Mouse (Mus musculus) urinary bladder, postnatal 14 days (tissue): Measurements from ENCODE around the gene Clcn7.
A peak's percentile ranks its signal among the peaks of the same experiment; 100 is the strongest.

Source experiments
- DNase-seq: peaks from one replicate; pipeline ENCODE4 v3.0.0; 2021; ENCODE audit warnings: low spot score

Clcn7 gene

DNA sequence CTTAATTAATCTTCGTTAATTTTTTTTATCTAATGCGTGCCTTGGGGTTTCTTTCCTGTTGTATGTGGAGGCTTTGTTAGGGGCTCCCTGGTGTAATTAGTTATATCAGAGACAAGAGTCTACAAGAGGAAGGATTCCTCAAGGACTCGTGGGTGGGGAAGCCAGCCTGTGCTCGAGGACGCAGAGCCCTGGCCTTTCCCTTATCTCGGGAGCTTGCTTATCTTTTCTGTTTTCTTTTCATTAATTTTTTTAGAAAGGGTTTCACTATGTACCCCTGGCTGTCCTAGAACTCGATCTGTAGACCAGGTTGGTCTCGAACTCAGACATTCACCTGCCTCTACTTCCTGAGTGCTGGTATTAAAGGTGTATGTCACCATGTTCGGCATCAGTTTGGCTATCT is 5.5 kb upstream of the Clcn7 start:
- no peak for DNase-seq

DNA sequence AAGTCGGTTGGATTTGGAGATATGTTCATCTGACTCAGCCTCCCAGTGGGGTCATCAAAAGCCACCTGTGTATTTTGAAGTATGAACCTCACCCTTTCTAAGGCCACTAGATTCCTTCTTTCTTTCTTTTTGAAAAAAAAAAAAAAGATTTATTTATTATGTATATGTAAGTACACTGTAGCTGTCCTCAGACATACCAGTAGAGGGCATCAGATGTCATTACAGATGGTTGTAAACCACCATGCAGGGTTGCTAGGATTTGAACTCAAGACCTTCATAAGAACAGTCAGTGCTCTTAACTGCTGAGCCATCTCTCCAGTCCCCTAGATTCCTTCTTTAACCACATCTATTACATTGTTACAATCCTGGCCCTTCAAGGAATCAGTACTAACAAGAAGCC is 3.1 kb upstream of the Clcn7 start:
- DNase-seq: no peak

DNA sequence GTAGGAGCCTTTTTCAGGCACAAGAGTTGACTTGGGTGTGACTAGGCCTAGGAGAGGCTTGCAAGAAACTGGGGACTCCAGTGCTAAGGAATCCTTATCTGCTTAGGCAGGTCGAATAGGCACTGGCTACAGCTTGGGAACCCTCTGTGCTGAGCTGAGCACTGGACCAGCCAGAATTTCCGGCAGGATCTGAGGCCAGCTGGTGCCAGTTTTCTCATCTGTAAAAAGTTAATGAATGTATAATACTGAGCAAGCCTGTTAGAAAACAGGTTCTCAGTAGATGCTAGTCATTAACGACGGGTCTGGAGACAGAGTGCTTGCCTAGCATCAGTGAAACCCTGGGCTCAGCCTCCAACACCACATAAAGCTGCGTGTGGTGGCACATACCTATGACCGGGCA is 2.4 kb downstream of the Clcn7 start:
- DNase-seq: no peak

DNA sequence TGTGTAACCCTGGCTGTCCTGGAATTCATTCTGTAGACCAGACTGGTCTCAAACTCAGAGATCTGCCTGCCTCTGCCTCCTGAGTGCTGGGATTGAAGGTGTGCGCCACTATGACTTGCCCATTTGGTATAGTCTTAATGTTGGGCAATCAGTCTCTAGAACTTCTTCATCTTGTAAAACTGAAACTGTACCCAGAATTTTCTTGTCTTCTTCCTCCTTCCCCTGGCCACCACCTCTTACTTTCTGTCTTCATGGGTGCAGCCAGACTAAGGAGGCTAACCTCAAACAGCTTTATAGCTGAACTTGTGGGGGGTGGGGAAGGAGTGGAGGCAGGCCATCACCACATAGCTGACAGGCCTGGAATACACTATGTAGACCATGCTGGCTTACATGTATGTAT is 5.6 kb downstream of the Clcn7 start:
- no peak for DNase-seq

DNA sequence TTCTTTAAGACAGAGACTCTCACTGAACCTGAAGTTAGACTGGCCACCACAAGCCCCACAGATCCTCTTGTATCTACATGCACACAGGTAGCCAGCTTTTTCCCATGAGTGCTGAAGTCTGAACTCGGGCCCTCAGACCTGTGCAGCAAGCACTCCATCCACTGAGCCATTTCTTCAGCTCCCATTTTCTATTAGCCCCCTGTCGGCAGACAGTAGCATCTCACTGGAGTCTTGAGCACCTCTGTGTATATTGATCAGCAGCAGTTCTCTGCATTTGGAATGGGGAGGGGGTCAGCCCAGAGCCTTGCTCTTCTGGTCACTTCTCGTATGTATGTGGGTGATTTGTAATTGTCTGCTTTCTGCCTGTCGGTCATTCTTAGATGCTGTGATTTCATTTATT is 6.8 kb downstream of the Clcn7 start:
- no peak for DNase-seq

DNA sequence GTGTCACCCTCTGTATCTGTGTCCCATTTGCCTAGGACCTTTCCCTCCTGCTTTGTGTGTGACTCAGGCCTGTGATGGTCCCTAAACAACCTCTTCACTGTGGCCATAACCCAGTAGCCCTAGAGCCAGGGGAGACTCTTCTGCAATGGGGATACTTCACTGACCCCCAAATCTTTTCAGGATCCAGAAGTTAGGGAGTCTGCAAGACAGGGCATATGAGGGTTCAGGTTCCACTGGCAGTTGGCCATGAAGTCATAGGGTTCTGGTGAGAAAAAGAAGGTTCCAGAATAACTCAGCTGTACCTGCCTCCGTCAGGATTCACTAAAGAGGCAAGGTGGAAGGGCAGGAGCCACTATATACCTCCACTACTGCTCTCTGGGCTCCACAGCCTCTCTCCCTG is 29.0 kb downstream of the Clcn7 start, which contains the start of gene Ccdc154:
TSS of gene Ccdc154 (plus strand) at position 301 of the 400 bp plus-strand sequence.
- DNase-seq: no peak

DNA sequence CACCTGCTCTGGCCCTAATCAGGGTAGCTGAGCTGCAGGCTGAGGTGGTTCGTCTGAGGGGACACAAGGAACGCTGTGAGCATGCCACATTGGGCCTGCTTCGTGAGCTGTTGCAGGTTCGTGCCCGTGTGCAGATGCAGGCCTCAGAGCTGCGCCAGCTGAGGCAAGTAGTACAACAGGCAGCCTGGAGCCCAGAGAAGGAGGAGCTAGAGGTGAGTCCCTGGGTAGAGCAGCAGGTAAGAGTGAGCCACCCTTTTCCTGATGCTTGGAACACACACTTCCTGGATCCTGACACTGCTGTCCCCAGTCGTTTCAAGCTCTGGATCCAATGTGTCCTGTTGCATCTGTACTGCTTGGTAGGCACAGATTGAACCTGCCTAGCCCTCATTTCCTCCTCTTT is 30.2 kb downstream of the Clcn7 start:
- DNase-seq: no peak

DNA sequence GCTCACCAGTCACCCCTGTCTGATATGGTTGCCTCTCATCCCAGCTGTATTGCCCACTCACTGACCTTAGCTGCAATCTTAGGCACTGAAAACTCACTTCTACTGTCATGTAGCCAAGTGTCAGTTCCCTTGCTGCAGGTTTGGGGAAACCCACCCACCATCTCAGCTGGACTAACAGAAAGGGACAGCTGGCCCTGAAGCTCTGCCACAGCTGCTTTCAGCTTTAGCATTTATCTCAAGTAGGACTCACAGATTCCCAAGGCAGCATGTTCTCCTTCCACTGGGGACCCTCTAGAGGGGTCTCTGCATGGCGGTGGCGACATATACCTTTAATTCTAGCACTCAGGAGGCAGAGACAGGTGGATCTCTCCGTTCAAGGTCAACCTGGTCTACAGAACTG is 31.6 kb downstream of the Clcn7 start:
- DNase-seq: no peak

DNA sequence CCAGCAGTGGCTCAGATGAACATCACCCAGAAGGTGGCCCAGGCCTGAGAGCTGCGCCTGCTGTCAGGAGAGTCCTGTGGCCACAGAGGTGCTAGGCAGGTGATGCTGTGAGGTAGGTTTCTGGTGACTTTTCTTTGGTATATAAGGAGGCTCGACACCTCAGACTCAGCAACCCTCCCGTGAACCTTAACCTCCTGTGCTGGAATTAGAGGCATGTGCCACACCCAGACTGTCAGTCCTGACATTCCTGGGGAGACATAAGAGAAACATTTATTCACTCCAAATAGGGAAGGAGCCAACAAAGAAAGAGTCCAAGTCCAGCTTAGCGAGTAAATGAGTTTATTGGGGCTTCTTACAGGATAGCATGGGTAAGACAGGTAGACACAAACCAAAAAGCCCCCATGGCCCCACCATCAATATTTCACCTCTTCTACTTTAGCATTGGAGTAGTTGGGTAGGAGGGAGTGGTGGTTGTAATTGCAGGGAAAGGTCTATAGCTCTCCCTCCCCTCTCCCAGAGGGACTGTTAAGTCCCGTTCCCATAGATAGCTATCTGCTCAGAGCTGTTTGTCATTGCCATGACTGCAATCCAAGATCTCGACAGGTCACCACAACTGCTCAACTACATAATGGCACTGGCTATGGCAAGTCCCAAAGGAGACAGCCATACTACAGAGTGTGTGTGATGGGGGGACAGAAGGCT is 32.9 kb downstream of the Clcn7 start:
- no peak for DNase-seq

DNA sequence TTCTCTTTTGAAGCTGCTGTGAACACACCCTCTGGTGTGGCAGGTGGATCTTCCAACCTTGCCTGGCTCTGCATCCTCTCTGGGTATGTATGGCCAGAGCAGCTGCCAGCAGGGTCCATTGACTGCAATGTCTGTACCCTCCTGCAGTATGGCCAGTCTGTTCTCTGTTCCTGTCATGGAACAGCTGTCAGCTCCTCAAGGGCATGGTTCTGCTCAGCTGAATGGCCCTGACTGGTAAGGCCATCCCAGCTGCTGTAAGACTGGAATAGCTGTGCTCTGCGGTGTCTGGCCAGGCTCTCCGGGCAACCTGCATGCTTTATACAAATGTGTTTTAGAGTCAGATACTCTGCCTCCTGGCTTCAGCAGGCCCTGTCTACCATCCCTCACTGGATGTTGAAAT is 36.5 kb downstream of the Clcn7 start:
- DNase-seq: no peak

DNA sequence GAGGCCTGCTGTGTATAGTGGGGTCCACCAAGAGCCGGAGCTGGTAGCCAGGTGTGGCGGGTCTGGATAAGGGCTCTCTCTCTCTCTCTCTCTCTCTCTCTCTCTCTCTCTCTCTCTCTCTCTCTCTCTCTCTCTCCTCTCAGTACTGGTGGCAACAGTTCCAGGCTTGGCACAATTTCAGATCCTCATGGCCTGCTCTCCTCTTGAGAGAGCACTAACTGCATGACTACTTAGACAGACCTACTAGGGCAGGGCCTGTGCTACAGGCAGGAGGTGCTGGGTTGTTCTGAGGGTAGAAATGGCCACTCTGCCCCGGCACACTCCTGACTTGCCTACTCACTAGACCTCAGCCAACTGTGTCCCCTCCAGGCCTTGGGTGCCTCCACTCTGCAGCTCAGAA is 39.4 kb downstream of the Clcn7 start:
- no peak for DNase-seq

DNA sequence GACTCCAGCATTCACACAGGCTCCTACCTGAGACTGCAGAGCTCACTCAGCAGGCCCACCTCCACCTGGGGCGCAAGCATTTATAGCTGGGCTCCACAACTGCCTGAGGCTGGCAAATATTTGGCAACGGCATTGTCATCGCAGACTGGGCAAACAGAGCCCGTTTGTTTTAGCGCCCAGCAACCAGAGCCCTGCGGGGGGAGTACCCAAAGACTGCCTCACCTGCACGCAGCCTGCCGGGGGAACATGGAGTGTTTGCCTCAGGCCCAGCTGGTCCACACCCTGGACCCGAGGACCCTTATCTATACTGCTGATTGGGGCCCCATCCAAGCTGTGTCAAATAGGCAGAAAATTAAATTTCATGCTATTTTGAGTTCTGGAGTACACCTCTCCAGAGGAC is 42.2 kb downstream of the Clcn7 start, which contains the start of gene Gm38655:
TSS of gene Gm38655 (minus strand) at position 61 of the 400 bp plus-strand sequence.
- DNase-seq: peak; percentile 46

DNA sequence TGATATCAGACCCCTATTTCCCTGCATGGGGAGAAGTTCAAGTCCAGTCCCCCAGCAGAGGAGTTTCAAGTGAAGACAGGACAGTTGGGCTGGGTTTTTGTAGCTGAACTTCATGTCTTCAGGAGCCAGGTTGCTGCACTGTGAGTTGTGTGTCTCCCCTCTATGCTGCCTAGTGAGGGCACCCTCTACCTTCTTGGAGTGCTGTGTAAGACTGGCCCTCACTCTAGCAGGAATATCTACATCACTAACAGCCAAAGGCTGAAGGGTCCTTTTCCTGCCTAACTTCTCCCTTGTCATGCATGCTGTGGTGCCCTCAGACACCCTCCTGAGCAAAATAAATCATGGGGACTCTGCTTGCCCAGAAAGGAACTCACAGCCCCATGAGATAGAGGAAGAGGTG is 50.0 kb downstream of the Clcn7 start:
- DNase-seq: no peak

DNA sequence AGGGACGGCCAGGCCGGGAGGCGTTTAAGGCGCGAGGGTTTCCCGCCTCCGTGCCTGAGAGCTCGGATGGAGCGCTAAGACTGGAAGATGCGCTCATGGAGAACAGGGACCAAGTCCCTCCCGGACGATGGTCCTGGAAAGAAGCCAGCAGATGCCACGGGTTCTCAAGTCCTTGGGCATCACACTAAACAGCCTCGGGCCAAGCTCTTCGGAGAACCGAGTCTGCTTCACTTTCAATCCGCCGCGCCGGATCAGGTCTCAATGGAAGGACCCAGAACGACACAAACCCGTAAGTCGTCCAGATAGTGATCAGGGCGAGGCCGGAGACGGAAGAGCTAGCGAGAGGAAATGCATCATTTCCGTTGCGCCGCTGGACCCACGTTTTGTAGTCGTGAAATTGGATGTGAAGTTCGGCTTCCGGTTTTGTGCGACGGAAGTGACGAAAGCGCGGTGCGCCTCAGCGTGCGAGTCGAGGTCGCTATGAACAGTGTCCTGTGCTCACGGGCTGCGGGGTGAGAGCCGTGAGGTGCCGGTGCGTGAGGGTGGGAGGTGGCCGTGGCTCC is 51.0 kb downstream of the Clcn7 start, which contains the start of gene BC003965:
TSS of gene BC003965 (plus strand) at position 426 of the 563 bp plus-strand sequence.
- peak; percentile 99 for DNase-seq

DNA sequence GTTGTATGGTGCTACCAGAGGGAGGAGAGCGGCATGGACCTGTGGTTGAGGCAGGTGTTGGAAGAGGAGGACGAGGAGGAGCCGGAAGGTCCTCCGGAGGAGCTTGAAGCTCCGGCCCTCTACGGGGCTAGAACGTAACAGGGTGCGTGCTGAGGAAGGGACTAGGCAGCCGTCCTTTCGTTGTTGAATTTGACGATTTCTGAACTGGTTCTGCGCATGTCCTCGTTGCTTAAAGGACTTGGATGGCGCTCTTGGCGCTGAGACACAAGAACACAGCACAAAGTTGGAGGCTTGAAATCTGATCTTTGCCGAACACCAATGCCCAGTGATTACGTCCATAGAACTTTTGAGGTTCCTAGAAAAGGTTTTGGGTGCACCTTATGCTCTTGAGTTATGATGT is 51.8 kb downstream of the Clcn7 start:
- no peak for DNase-seq

DNA sequence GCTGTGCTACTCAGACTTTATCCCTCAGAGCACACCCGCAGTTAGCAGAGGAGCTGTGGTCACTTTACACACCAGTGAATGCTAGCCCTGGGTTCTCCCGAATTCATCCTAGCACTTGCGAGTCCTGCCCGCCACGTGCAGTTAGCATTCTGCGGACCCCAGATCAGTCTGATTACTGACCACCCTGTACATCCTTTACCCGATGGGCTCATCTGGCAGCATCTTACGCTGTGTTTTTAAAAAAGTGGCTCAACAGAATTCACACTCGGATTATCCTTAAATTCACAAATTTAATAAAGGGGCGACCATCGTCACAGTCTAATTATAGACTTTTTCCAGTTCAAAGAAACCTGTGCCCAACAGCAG is 54.6 kb downstream of the Clcn7 start:
- DNase-seq: no peak

DNA sequence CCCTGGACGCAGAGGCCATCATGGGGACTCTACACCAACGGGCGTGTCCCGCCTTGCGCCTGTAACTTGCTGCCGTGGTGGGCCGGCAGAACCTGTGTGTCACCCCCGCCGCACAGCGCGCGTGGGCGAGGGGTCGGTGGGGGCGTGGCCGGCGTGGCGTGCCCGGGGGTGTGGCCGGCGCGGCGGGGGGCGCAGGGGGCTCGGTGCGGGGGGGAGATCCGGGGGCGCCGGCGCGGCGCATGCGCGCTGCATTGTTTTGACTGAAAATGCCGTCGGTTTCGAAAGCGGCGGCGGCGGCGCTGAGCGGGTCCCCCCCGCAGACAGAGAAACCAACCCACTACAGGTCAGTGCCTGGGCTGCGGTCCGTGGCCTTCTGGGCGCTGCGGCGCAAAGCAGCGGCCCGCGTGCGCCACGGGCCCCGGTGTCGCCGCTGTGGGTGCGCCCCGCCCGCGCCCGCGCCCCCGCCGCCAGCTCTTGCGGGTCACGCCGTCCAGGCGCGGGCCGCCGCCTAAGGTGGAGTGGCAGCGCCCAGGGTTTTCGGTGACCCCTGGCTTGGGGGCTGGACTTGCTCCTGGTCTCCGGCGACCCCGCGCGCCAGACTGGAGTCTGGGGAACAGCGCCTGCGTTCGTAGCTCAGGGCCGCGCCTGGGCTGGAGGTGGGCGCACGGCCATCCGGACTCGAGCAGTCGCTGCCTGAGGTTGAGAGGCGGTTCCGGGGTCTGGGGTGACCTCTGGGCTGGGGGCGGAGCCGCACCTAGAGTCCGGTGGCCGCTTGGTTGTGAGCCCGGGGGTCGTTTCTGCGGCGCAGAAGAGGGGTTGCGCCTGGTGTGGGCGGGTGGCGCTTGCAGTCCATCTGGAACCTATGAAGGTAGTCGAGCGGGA is 55.2 kb downstream of the Clcn7 start, which contains the start of gene Unkl:
TSS of gene Unkl (plus strand) at position 248 of the 882 bp plus-strand sequence.
- peak; percentile 75 for DNase-seq

DNA sequence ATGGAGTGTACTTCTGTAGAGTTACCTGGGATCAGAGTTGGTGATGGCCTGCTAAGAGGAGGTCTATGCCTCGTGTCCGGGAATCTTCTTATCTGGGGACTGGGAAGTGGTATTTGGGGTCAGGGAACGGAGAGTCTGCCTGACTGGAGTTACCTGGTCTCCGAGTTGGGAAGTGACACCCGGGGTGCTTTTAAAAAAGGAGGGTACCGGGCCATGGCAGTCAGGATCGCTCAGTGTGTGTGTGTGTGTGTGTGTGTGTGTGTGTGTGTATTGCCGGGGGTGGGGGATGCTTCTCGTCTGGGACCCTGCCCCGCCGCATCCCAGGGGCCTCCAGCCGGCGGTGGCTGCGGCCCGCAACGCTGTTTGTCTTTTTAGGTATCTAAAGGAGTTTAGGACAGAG is 55.9 kb downstream of the Clcn7 start:
- DNase-seq: no peak

DNA sequence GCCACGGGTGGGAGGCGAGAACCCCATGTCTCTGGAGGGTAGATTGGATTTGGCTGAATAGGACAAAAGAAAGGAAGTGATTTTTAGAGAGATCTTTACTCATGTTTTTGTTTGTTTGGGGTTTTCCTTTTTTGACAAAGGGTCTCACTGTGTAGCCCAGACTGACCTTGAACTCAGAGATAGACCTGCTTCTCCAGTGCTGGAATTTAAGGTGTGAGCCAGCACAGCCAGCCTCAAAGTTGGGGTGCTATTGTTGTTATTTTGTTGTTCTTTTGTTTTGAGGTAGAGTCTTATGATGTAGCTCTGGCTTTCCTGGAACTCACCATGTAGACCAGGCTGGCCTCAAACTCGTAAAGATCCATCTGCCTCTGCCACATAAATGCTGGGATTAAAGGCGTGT is 69.2 kb downstream of the Clcn7 start:
- no peak for DNase-seq

DNA sequence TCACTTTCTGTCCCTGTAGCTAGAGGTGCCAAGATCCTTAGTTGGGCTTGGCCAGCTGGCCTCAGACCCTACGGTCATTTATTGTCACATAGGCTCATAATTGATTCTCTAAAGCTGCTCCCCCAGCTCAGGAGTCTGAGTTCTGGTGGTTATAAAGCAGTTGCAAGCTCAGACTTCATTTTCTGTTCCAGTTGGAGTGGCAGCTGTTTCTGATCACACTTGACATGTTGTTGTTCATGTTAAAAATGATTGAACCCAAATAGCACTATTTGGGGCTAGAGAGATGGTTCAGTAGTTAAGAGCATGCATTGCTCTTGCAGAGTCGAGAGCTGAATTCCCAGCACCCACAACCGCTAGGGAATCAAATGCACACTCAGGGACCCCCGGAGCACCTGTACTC is 76.8 kb downstream of the Clcn7 start:
- no peak for DNase-seq

DNA sequence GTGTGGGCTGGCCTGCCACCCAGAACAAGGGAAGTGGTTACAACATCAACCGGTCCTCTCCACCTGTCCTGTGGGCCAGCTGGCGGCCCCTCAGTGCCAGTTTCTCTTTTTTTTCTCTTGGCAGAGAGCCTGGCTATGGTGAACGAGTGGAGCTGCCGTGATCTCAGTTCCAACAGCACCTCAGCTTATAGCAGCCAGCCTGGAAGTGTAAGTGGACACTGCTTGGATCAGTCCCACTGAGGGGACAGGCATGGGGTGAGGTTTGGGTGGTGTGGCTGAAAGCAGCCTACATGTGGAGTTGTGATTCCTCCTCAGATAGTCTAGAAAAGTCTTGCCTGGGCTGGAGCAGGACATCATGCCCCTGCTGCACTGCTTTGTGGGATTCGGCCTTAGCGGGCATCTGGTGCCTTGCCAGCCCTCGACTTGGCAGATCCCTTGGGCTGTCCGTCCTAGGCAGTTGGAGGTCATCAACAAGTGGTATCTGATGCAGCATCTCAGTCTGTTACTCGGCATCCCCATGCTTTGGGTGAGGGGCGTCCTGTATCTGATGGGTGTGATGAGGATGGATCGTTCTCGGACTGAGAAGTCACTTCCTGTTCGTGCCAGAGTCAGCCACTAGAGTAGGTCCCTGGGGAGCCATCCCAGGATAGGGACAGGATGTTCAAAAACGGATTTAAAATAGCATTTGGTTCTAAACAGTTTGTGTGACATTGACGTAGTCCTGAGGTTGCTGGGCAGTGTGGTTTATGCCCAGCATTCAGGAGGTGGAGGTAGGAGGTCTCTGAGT is 77.7 kb downstream of the Clcn7 start:
- DNase-seq: no peak

DNA sequence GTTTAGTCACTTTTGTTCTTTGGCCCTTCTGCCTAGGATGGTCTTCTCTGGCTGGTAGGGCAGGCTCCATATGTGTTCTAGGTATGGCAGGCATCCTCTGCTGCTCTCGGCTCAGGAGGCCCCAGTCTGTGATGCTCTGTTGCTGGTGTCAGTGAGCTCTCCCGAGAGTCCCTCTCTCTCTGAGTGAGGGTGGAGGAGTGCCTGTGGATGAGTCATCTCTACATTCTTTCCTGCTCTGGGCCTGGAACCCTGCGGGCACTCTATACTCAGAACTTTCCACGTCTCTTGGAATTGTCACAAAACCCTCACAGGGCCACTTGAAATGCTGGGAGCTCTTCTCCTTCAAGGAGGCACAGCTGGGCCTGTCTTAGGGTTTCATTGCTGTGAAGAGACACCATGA is 78.5 kb downstream of the Clcn7 start:
- no peak for DNase-seq
